Mouse (Mus musculus): Measurements from ENCODE around the gene Prrt3.
A peak's percentile ranks its signal among the peaks of the same experiment; 100 is the strongest.

Gene Prrt3

DNA sequence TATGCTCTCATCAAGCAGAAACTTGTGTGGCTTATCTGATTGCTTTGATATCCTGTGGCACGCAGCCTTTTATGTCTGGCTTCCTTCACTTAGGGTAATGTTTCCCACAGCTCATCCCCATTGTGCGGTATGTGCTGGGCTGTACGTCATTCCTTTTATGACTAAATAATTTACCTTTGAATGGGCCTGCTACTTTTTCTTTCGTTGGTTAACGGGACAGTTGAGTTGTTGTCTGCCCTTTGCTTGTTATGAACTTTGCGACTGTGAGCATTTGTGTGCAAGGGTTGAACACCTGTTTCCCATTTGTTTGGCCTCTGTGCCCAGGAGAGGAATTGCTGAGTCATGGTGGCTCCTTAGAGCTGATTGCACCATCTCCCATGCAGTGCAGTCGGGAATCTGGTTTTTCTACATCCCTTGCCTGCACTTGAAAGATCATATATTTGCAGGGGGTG is 14.6 kb downstream of the Prrt3 start:
- no peak for DNase-seq

DNA sequence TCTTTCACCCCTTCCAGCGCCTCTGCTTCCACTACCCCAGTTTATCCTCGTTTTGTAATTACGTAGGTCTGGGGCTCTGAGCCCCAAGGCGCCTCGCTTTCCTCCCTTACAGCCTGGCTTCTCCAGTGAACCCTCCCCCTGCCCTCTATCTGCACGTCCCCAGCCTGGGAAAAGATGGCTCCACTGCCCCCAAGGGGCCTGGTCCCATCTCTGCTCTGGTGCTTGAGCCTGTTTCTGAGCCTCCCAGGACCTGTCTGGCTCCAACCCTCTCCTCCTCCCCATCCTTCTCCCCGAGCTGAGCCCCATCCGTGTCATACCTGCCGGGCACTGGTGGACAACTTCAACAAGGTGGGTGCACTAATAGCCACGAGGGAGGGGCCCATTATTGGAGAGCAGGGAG is 18.0 kb downstream of the Prrt3 start:
- DNase-seq, result peak; percentile 75

DNA sequence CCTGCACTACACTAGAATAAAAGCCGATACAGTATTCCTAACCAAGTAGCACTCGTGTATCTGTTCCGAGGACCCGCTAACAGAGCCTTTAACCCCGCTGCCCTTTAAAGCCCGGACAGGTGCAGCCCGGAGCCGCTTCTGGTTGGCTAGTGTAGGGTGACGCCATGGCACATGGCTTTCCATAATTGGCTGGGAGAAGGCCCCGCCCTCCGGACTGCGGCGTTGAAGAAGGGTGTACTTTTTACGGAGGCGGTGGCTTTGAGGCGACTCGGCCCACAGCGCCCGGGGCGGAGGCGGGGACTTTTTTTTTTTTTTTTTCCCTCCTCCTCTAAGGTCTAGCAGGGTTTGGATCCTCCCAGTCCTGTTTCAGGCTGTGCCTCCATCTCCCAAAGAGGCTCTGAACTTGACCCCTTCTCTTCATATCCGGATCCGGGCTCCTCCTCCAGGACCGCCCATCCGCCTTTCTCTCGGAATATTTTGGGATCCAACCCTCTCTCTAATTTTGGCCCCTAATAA is 18.6 kb downstream of the Prrt3 start, which contains the start of gene Creld1:
Gene Creld1 (plus strand): TSS at position 198 of the 516 bp plus-strand sequence.
- peak; percentile 98 for DNase-seq

DNA sequence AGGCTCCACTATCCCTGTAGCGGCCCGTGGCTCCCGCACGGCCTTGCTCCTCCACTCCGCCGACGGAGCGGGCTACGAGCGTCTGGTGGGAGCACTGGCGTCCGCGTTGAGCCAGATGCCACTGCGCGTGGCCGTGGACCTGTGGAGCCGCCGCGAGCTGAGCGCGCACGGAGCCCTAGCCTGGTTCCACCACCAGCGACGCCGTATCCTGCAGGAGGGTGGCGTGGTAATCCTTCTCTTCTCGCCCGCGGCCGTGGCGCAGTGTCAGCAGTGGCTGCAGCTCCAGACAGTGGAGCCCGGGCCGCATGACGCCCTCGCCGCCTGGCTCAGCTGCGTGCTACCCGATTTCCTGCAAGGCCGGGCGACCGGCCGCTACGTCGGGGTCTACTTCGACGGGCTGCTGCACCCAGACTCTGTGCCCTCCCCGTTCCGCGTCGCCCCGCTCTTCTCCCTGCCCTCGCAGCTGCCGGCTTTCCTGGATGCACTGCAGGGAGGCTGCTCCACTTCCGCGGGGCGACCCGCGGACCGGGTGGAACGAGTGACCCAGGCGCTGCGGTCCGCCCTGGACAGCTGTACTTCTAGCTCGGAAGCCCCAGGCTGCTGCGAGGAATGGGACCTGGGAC is 19.1 kb downstream of the Prrt3 start:
- DNase-seq, result peak; percentile 77

DNA sequence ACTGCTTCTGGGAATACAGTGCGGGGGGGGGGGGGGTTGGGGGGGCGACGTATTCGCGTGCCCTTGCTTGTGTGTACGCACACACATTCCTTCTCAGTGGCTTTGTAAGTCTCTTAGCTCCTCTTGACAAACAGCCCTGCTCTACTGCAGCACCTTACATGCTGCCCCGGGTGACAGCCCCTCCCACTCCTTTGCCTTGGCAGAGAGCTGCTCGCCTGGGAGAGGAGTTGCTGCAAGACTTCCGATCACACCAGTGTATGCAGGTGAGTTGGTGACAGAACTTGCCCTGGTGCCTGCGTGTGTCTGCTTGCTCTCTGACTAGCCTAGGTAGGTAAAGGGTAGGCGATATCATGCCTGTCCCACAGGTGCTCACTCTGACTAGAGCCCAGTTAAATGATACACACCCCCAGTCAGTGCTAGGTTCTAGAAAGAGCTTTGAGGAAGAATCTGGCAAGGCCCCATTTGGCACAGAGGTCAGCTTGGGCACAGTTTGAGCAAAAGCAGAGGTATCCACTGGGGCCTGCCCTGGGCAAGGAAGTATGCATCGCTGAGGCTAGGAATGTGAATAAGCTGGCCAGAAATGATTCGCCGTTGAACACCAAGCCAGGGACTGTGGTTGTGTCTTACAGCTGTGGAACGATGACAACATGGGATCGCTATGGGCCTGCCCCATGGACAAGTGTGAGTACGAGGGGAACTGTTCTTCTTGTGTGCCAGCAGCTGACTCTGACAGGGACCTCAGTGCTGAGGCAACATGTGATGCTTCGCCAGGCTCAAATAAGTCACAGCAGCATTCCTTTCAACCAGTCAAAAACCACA is 21.0 kb downstream of the Prrt3 start:
- peak; percentile 48 for DNase-seq

DNA sequence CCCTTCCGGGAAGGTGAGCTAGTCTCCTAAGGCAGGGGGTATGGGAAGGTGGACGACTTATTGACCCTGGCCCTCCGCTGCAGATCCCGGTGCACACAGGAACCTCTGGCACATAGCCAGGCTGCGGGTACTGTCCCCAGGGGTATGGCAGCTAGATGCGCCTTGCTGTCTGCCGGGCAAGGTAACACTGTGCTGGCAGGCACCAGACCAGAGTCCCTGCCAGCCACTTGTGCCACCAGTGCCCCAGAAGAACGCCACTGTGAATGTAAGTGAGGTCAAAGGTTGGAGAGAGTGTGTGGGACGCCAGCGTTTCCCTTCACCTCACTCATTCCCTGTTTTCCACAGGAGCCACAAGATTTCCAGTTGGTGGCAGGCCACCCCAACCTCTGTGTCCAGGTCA is 22.8 kb downstream of the Prrt3 start:
- DNase-seq, result peak; percentile 36

DNA sequence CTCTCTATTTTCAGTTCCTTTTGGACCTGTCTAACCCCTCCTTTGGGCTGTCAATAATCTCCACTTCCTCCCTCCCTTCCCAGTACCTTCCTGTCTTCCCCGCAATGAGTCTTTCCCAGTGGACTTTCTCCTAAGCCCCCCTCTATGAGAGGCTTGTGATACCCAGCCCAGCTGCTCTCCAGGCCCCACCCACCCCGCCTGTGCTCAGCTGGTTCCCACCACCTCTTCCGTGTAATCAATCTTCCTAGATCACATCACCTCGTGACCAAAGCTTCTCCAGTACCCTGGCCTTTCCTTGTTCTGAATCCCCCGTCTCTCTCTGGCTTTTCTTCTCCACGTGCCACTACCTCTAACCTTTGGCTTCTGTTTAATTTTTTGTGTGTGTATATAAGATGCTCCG is 24.4 kb downstream of the Prrt3 start:
- no peak for DNase-seq

DNA sequence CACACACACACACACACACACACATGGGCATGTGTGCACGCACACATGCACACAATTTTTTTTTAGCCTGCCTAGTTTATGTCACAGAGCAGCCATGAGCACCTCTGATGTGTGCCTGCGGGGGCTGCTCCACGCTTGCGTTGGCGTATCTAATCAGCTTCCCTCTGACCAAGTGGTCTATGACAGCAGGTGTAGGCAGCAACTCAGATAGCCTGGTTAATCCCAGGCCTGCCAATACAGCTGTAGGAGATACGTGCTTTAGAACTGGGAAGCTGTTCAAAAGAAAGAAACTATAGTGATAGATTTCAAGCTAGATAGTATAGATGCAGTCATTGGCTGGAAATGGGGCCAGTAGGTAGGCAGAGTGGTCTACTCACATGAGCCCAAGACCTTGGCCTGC is 28.0 kb downstream of the Prrt3 start:
- no peak for DNase-seq

DNA sequence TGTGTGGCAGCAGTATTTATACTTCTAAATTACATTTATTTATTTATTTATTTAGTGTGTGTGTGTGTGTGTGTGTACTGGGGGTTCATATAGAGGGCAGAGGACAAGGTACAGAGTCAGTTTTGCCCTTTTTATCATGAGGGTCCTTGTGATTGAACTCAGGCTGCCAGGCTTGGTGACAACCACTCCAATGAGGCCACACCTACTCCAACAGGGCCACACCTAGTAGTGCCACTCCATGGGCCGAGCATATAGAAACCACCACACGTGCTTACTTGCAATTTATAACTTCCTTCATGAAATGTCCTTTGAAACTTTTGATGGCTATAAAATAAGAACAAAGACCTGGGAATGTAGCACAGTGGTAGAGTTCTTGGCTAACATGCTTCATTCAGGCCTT is 28.5 kb downstream of the Prrt3 start:
- DNase-seq, result no peak

DNA sequence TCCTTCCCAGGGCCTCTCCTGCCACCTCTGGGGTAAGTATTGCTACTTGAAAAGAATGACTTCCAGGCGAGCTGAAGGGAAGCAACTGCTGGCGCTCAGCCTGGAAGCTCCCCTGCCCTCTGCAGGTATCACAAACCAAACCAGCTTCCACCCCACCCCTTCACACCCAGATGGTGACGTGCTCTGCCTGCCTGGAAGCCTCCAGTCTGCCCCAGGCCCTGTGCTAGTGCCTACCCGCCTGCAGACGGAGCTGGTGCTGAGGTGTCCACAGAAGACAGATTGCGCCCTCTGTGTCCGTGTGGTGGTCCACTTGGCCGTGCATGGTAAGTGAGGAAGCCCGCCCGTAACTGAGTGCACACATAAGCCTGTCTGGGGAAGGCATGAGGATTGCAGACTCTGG is 29.7 kb downstream of the Prrt3 start:
- DNase-seq, result no peak

DNA sequence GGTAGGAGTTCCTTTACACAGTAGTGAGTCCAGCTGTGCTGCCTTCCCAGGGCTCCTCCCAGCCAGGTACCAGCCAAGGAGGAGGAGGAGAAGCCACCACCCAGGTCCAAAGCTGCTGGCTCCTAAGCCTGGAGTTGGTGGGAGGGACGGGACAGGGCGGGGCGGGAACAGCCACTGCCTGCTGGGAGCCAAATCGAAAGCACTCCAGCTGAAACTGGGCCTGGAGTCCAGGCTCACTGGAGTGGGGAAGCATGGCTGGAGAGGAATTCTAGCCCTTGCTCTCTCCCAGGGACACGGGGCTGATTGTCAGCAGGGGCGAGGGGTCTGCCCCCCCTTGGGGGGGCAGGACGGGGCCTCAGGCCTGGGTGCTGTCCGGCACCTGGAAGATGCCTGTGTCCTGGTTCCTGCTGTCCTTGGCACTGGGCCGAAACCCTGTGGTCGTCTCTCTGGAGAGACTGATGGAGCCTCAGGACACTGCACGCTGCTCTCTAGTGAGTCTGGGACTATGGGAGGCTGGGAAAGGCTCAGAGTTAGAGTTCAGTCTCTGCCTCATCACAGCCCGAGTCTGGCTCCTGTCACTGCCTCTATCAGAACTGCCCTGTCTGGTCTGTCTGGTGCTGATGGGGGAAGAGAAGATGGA is 30.3 kb downstream of the Prrt3 start, which contains the start of gene Il17rc:
Gene Il17rc (plus strand): TSS at position 131 of the 640 bp plus-strand sequence.
- peak; percentile 41 for DNase-seq

DNA sequence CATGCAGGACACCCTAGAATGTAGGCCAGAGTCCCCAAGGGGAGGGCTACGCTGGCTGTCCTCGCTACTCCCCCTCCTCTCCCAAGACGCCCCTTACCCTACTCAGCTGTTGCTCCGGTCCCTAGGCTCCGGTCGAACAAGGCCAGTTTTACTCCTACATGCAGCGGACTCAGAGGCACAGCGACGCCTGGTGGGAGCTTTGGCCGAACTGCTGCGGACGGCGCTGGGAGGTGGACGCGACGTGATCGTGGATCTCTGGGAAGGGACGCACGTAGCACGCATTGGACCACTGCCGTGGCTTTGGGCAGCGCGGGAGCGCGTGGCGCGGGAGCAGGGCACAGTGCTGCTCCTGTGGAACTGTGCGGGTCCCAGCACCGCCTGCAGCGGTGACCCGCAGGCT is 32.3 kb downstream of the Prrt3 start:
- DNase-seq, result peak; percentile 84

DNA sequence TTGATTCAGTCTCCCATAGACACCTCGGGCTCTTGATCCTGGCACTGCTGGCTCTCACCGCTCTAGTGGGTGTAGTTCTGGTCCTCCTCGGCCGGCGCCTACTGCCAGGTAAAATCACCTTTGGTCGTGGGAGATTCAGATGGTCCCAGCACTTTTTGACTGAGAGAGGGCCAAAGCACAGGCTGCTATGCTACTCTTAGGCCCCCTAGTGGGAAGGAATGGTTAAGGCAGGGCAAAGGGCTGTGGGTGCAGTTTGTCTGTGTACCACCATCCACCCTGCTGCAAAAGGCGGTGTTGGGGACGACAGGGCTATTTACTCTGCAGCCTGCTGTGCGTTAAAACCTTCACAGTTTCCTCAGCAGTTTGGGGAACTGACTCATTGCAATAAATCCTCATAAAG is 32.7 kb downstream of the Prrt3 start:
- DNase-seq, result peak; percentile 77

DNA sequence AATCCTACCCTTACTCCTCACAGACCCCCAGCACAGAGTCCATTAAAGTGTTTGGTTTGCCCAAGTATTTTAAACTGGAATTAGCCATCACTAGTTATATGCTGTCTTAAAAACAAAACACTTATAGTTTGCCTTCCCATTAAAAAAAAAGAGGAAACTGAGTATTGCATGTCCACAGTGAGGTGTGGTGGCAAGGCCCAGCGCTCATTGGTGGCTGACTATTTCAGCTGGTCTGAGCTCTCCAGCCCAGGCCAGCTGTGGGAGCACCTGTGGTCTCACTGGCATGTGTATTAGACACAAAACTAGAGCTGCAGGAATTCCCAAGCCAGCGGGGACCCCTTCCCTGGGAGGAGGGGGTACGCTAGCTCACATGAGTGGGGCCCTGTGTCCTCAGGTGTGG is 33.2 kb downstream of the Prrt3 start:
- DNase-seq, result no peak

DNA sequence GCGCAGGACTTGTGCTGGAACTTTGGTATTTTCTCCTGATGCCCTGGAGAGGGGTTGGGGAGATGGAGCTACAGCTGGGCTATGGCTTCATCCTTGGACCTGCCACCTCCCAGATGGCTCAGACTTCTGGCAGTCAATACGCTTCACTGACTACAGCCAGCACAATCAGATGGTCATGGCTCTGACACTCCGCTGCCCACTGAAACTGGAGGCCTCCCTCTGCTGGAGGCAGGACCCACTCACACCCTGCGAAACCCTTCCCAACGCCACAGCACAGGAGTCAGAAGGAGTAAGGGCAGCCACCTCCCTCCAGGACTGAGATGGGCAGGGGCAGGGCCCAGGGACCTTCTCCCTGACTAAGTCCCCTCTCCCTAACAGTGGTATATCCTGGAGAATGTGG is 36.1 kb downstream of the Prrt3 start:
- DNase-seq, result no peak

DNA sequence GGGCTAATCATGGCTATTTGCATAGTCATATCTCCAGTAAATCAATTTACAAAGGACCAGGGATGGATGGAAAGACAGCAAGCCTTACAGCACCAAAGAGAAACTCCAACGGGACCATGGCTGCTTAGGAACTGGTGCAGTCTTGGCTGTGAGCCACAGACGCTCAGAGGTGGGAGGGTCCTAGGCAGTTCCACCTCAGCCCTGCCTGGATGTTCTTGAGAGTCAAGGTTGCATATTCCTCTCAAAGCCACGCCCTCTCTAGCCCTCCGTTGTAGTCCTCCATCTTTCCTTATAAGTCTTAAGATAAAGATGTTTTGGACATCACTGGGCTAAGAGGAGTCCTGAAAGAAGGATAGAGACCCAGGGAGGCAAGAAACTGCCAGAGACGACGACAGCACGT is 37.7 kb downstream of the Prrt3 start:
- DNase-seq, result no peak

DNA sequence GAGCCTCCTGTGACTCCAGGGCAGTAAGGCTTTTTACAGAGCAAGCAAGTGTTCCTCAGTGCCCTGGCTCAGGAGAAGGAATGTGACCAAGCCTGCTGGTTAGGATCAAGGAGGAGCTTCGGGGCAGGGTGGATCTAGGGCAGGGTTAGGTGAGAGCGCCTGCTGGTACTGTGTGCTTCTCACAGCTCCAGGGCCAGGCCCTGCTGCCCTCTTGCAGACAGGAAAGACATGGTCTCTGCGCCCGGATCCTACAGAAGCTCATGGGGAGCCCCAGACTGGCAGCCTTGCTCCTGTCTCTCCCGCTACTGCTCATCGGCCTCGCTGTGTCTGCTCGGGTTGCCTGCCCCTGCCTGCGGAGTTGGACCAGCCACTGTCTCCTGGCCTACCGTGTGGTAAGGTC is 43.1 kb downstream of the Prrt3 start:
- DNase-seq, result peak; percentile 60

DNA sequence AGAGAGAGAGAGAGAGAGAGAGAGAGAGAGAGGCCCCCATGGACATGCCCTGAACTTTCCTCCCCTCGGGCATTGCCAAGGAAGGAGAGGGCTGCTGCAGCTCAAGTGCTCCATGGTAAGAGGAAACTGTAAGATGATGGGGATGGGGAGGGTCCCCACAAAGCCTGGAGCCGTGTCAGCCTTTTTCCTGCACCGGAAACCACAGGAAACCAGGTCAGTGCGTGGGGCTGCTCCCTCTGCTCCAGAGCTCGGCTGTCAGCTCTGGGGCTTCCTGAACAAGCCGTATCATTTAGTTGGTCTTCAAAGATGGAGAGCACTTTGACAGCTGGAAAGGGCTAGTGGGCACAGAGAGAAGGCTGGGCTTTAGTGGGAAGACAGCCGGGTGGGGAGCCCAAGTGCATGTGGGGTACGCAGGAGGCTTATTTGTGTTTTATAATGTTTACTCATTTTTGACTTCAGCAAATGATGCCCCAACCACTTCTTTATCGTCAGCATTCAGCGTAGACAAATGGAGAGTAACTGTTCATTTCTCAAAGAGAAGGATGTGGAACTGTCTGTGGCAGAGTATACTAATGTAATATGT is 43.7 kb downstream of the Prrt3 start, which contains the start of gene Il17re:
Gene Il17re (plus strand): TSS at position 533 of the 583 bp plus-strand sequence.
- no peak for DNase-seq

DNA sequence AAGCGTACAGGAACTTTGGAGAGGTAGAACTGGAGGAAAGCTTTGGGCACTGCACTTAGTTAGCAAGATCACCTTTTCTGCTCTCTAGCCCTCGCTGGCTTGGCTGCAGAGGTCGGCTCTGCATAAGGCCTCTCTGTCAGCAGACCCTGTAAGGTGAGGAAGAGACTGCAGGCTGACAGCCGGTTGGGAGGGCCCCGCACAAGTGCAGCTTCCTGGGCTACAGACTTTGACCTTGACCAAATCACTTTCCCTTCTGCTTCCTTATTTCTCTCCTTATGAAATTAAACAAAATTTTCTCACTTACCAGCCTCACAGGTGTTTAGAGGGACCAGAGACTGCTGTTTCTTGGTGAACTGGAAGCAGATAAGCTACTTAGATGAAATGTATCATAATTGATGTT is 46.7 kb downstream of the Prrt3 start:
- no peak for DNase-seq

DNA sequence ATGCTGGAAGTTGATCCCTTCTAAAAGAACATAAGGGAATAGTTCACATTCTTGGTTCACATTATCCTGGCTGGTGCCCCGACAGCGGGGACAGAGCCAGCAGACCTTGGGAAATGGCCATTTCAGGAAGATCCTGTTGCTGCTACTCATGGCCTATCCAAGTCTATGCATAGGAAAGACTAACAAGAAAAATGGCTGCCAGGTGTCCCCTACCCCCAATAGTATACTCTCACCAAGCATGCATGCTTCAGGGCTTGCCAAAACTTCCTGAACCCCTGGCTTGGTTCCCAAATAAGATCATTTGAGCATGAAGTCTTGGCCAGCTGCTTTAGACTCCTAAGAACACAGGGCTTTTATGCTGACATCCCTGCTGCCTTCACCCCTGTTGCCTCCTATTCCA is 49.9 kb downstream of the Prrt3 start:
- DNase-seq, result no peak

DNA sequence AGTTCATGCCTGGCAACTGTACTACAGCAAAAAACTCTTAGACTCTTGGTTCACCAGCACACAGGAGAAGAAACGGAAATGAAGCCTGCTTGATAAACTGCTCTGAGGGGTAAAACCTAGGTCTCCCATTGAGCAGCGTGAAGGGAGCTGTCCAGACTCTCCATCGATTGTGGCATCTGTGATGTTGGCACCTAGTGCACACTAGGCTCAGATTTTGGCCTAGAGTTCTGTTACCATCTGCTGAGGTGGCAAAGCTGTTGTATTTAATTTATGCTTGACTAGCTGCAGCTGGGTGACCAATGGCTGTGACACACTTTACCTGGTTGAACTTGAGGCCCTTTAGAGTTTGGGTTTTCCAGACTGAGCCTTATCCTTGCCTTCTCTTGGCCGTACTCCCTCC is 54.1 kb downstream of the Prrt3 start:
- peak; percentile 56 for DNase-seq

DNA sequence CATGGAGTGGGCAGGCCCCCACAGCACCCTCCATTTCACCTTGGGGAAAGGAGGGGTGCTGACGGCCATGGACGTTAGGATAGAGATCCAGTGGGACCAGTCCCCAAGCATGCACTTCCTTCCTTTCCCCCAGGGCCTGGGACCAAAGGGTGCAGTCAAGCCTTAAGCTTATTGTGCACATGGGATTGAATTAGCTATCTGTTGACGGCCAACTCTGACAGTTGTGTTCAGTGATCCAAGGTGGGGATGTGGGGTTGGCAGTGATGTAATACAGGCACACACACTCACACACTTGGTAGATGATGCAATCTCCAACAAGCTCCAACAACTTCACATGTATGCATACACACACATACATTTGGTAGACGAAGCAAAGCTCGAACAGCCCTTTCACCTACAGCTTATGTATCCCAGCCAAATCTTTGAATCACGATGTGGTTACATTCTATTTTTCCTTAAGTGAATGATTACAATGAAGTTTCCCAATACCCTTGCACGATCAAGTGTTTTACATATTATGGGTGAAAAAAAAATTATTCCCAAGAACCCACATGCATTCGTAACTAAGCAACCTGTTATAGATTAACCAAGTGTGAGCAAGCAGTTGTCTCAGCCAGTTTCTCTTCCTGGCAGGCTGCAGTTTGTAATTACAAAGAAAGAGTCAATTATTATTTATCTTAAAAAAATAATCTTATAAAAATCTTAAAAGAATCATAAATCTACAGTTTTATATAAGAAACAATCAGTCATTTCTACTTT is 57.3 kb downstream of the Prrt3 start:
- DNase-seq, result no peak

Data from cerebellum, adult 9-11 months (tissue).